Mouse (Mus musculus) small intestine, adult 2 months (tissue): ENCODE data around the gene Emp3. TPM values are rescaled to one million over a fixed set of nuclear protein-coding genes. Genes with fewer than 3 reads are reported as not detected.
"Not testable (repeated sequence)": the region's sequence is repeated elsewhere in the genome, so short reads cannot be mapped to it uniquely, and the experiment has no call there.

Experiments used
- H3K27ac ChIP-seq: fragments of 200-500 bp; 2 replicates; pipeline ENCODE4 v1.5.1; 2012; ENCODE audit warnings: low read depth, low read length, control low read depth, inconsistent platforms; ENCODE audit not compliant: insufficient read depth
- H3K27me3 ChIP-seq: fragments of 200-500 bp; 2 replicates; pipeline ENCODE4 v1.6.1; 2012; ENCODE audit warnings: mild to moderate bottlenecking, moderate library complexity, low read length, inconsistent platforms; ENCODE audit not compliant: control insufficient read depth, insufficient read depth
- H3K36me3 ChIP-seq: fragments of 200-500 bp; 2 replicates; pipeline ENCODE4 v1.6.1; 2012; ENCODE audit warnings: mild to moderate bottlenecking, low read length, control low read depth, inconsistent platforms; ENCODE audit not compliant: control insufficient read depth, insufficient read depth
- H3K4me1 ChIP-seq: fragments of 200-500 bp; 2 replicates; pipeline ENCODE4 v1.6.1; 2012; ENCODE audit warnings: low read length, inconsistent platforms, mixed read lengths; ENCODE audit not compliant: control insufficient read depth, insufficient read depth, insufficient read length
- H3K4me3 ChIP-seq: fragments of 200-500 bp; 2 replicates; pipeline ENCODE4 v1.5.1; 2012; ENCODE audit warnings: low read depth, mild to moderate bottlenecking, control low read depth, inconsistent platforms, low read length, moderate library complexity
- CTCF ChIP-seq: fragments of 200-500 bp; IDR thresholded peaks from 2 replicates; pipeline ENCODE4 v1.5.1; 2012; ENCODE audit warnings: low read depth, mild to moderate bottlenecking, control low read depth, inconsistent platforms, low read length, moderate library complexity, mixed read lengths; ENCODE audit not compliant: insufficient replicate concordance, insufficient read length; ENCODE audit errors: extremely low read depth
- POLR2A ChIP-seq: fragments of 200-500 bp; IDR thresholded peaks from 2 replicates; pipeline ENCODE4 v1.6.1; 2012; ENCODE audit warnings: low read depth, mild to moderate bottlenecking, control low read depth, inconsistent platforms, low read length, moderate library complexity
- WGBS: fragments of 180-500 bp; shearing (Covaris S2); methylation state at CpG from one replicate; pipeline ENCODE4 v1.1.7; 2018; 5-methylcytosine and 5-hydroxymethylcytosine counted together
- polyA plus RNA-seq: library from polyadenylated mRNA; depleted of rRNA; stranded (reverse); fragments of >200 nt; gene quantifications from 2 replicates; pipeline ENCODE4 v1.2.3, GENCODE M21; 2012; rRNA removed

The Emp3 gene
- polyA plus RNA-seq, result 49.1 and 49.5 TPM in 2 replicates

DNA sequence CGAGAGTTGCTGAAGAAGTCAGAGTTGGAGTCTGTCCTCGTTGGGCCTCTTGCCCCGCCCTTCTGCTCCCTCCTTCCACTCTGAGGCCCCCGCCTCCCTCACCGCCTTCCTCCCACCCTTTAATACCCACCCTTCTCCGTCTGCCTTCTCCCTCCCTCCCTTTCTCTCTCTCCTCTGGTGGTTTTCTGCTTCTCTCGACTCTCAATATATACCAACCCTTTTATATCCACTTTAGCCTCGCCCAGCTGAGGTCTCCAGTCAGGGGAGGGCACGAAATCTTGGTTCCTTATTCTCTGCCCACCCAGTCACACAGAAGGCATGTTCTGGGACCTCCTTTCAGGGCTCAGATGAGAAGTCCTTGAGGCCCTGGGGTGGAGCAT is at the start of gene Emp3:
Emp3 (minus strand) TSS at position 163 of the 380 bp plus-strand sequence.
- TF ChIP-seq POLR2A, result no peak
- TF ChIP-seq CTCF, result no peak
- H3K4me1 ChIP-seq, result peaks cover 38% of the 10 kb centered on the region
- no peaks in the 10 kb centered on the region for H3K27me3 ChIP-seq
- H3K4me3 ChIP-seq, result peak within 1 kb of the TSS; percentile 59
- H3K27ac ChIP-seq, result peak within 1 kb of the TSS; percentile 59
- no peaks in the 10 kb centered on the region for H3K36me3 ChIP-seq
- WGBS, result 20% methylated on average over 9 of the region's 9 CpGs

DNA sequence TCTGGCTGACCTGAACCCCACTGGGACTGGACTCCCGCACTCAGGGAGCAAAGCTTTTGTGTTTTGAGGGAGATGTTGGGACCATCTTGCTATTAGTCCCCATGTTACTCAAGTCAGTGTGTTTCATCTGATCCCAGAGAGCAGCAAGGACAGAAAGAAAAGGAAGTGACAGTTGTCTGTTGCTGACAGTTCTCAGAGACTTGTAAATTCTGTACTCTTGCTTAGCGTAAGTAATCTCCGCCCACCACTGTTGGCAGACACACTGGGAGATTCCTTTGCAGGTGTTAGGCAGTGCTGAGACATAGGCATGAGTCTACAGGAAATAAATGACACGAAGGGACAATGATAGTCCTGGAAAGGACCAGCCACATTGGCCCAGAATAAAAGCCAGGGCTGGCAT is 35.4 kb upstream of the Emp3 start:
- Histone ChIP-seq H3K4me3 (no peak overlapping the region), H3K4me1 (no peaks in the 10 kb centered on the region), H3K27ac (no peak overlapping the region), H3K27me3 (no peaks in the 10 kb centered on the region), H3K36me3 (no peaks in the 10 kb centered on the region)
- TF ChIP-seq CTCF, result no peak
- no peak for TF ChIP-seq POLR2A
- 31% methylated on average over 4 of the region's 4 CpGs for WGBS

DNA sequence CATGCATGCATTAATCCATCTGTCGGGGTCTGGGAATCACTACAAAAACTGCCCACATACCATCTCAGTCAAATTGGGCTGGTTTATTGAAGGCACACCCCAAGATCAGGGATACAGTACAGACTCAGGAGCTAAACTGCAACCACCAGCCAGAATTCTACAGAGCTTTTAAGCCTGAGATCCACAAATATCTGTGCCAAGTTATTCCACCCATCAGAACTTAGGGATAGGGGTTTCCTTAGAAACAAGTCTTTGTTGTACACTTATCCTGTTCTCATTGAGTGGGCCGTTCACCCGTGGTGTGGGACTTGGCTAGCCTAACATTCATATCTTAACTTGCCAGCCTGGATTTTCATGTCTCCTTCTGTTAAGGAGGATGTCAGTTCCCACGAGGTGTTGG is 27.9 kb upstream of the Emp3 start:
- Histone ChIP-seq H3K27me3 (no peaks in the 10 kb centered on the region), H3K36me3 (no peaks in the 10 kb centered on the region; the same call in 1 of the 2 replicates), H3K4me3 (no peak overlapping the region), H3K4me1 (no peaks in the 10 kb centered on the region), H3K27ac (no peak overlapping the region)
- WGBS, result 78% methylated on average over 4 of the region's 4 CpGs
- TF ChIP-seq CTCF (no peak), POLR2A (no peak)

DNA sequence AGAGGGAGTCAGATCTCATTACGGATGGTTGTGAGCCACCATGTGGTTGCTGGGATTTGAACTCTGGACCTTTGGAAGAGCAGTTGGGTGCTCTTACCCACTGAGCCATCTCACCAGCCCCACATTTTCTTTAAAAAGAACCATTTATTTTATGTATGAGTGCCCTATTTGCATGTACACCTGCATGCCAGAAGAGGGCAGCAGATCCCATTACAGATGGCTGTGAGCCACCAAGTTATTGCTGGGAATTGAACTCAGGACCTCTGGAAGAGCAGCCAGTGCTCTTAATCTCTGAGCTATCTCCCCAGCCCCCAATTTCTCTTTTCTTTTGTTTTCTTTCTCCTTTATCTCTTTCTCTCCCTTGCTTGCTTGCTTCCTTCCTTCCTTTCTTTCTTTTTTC is 22.1 kb upstream of the Emp3 start:
- peak; percentile 19; the same call in 1 of the 2 replicates for TF ChIP-seq CTCF
- H3K36me3 ChIP-seq, H3K27ac ChIP-seq, H3K27me3 ChIP-seq, H3K4me3 ChIP-seq: not testable (repeated sequence)
- peaks cover 11% of the 10 kb centered on the region for H3K4me1 ChIP-seq
- WGBS, result 56% methylated on average over 1 of the region's 1 CpGs

DNA sequence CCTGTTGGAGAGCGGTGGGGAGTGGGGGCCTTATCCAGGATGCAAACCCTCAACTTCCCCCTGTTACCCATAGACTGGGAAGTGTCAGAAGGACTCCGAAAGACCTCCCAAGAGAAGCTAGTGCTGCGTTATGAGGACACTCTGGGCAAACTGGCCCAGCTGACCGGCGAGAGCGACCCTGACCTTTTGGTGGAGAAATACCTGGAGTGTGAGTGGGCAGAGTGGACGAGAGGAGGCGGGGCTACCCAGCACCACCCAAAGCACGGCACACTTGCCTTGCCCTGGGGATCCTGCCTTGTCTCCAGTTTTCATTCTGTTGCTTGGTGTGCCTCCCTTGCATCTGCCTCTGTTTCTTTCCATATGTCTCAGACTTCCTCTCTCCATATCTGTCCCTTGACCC is 20.8 kb upstream of the Emp3 start:
- H3K27me3 ChIP-seq, result no peaks in the 10 kb centered on the region
- no peak overlapping the region for H3K27ac ChIP-seq
- no peaks in the 10 kb centered on the region; the same call in 1 of the 2 replicates for H3K36me3 ChIP-seq
- peaks cover 11% of the 10 kb centered on the region for H3K4me1 ChIP-seq
- 86% methylated on average over 9 of the region's 9 CpGs for WGBS
- H3K4me3 ChIP-seq, result no peak overlapping the region
- TF ChIP-seq CTCF, result no peak
- TF ChIP-seq POLR2A, result no peak

DNA sequence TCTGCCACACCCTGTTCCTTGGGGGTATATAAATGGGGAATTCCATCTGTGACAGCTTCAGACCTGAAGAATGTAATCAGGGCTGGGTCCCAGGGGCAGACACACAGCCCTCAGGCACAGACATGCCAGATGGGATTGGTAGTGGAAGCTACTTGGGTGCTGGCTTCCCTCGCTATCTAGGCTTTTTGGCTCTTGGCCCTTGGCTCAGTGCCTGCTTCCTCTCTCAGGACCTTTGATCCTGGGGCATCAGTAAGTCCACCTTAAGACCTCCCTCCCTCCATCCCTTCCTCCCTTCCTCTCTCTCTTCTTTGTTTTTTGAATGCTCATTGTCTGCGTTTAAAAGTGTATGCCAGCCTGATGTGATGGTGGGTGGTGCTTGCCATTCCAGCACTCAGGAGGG is 18.6 kb upstream of the Emp3 start:
- no peak for TF ChIP-seq CTCF
- no peak for TF ChIP-seq POLR2A
- 19% methylated on average over 2 of the region's 2 CpGs for WGBS

DNA sequence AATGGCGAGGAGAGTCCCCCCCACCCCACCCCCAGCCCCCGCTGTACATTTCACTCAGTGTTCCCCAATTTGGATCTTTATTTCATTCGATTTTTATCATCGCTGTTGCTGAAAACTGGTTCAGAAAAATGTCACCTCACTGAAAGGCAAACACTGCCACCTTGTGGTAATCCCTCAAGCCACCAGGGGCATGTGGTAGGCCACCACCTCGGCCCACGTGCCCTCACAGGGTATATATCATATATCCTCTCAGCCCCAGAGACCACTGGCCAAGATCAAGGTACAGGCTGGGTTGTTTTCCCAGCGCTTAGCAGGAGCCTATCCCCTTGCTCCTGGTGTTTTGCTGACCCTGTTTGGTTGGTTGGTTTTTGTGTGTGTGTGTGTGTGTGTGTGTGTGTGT is 13.9 kb upstream of the Emp3 start:
- Histone ChIP-seq H3K27ac (no peak overlapping the region), H3K4me1 (peaks cover 6% of the 10 kb centered on the region), H3K27me3 (no peaks in the 10 kb centered on the region), H3K4me3 (no peak overlapping the region), H3K36me3 (peaks cover 4% of the 10 kb centered on the region; the same call in 1 of the 2 replicates)
- no peak for TF ChIP-seq POLR2A
- TF ChIP-seq CTCF, result peak; percentile 67; the same call in 1 of the 2 replicates
- WGBS, result 14% methylated on average over 7 of the region's 7 CpGs

More for the DNA sequence above, 18.6 kb upstream of the Emp3 start:
- H3K27ac ChIP-seq, result peak overlapping the region; percentile 52; the same call in 1 of the 2 replicates
- no peaks in the 10 kb centered on the region; the same call in 1 of the 2 replicates for H3K36me3 ChIP-seq
- H3K4me1 ChIP-seq, result peaks cover 11% of the 10 kb centered on the region
- no peaks in the 10 kb centered on the region for H3K27me3 ChIP-seq
- H3K4me3 ChIP-seq, result no peak overlapping the region

DNA sequence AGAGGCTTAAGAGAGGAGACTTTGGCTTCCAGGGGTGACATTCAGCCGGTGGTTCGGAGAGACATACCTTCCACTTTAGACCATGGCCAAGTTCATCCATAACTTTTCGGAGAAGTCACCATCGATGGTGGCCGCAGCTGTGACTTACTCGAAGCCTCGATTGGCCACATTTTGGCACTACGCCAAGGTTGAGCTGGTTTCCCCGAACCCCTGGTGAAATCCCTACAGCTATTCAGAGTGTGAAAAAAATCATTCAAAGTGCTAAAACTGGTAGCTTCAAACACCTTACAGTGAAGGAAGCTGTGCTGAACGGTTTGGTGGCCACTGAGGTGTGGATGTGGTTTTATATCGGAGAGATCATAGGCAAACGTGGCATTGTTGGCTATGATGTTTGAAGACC is 12.6 kb upstream of the Emp3 start:
- not testable (repeated sequence) for H3K36me3 ChIP-seq, H3K27ac ChIP-seq, H3K4me1 ChIP-seq, H3K4me3 ChIP-seq, H3K27me3 ChIP-seq
- WGBS, result 79% methylated on average over 12 of the region's 12 CpGs
